Mouse (Mus musculus) forebrain, embryonic 15.5 days (tissue): ENCODE measurements around the gene Svop. TPM values are rescaled to one million over a fixed set of nuclear protein-coding genes. Genes with fewer than 3 reads are reported as not detected.

ENCODE experiments used
- ATAC-seq: fragments of 200-750 bp; cut with Nextera tagmentation; replicated peaks from 2 replicates; pipeline ENCODE4 v1.8.0; 2017; ENCODE audit warnings: mild to moderate bottlenecking, moderate TSS enrichment, moderate library complexity
- H3K27ac ChIP-seq: fragments of 300-500 bp; sonication (generic); replicated peaks from 2 replicates; pipeline ENCODE4 v1.5.1; 2015; ENCODE audit warnings: mild to moderate bottlenecking, inconsistent platforms
- H3K27me3 ChIP-seq: fragments of 300-500 bp; sonication (generic); 2 replicates; pipeline ENCODE4 v1.6.1; 2015; ENCODE audit warnings: inconsistent platforms
- H3K36me3 ChIP-seq: fragments of 300-500 bp; sonication (generic); 2 replicates; pipeline ENCODE4 v1.6.1; 2015; ENCODE audit warnings: mild to moderate bottlenecking, inconsistent platforms
- H3K4me1 ChIP-seq: fragments of 300-500 bp; sonication (generic); 2 replicates; pipeline ENCODE4 v1.6.1; 2015; ENCODE audit warnings: inconsistent platforms
- H3K4me2 ChIP-seq: fragments of 300-500 bp; sonication (generic); replicated peaks from 2 replicates; pipeline ENCODE4 v1.6.1; 2015; ENCODE audit warnings: mild to moderate bottlenecking, inconsistent platforms
- H3K4me3 ChIP-seq: fragments of 300-500 bp; sonication (generic); 2 replicates; pipeline ENCODE4 v1.5.1; 2015; ENCODE audit warnings: mild to moderate bottlenecking, inconsistent platforms
- H3K9ac ChIP-seq: fragments of 300-500 bp; sonication (generic); replicated peaks from 2 replicates; pipeline ENCODE4 v1.6.1; 2015; ENCODE audit warnings: mild to moderate bottlenecking, inconsistent platforms
- H3K9me3 ChIP-seq: fragments of 300-500 bp; sonication (generic); 2 replicates; pipeline ENCODE4 v1.6.1; 2016; ENCODE audit warnings: inconsistent platforms
- WGBS: fragments of 180-500 bp; shearing (Covaris S2); methylation state at CpG from one replicate; pipeline ENCODE4 v1.1.7; 2015; ENCODE audit warnings: mixed read lengths; 5-methylcytosine and 5-hydroxymethylcytosine counted together
- polyA plus RNA-seq: library from polyadenylated mRNA; unstranded; fragments of >200 nt; fragmentation: Nextera tagmentation; extraction: Ambion mirVana; gene quantifications from 2 replicates; pipeline ENCODE4 v1.2.1, GENCODE M21; 2015

Gene Svop
- polyA plus RNA-seq, 1 experiment from 2014 or later, result 87.2 TPM

DNA sequence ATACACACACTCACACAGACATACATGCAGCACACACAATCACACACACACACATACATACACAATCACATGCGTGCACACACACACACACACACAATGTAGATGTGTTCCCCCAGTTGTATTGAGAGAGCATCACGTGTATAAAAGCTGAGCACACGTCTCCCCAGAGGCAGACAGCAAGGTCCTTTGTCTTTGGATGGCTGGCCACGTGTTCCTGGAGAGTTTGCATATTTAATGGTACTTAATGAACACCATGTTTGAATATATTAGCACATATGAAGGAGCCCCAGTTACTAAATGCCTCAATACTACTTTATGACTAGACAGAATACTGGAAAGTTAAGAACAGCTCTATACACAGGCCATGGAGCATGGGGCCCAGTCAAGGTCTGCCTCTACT, 27.4 kb downstream of the Svop start:
- ATAC-seq, result peak; percentile 32; the same call in 1 of the 2 replicates
- WGBS, result 50% methylated on average over 4 of the region's 4 CpGs
- peaks cover 17% of the 10 kb centered on the region for H3K36me3 ChIP-seq

DNA sequence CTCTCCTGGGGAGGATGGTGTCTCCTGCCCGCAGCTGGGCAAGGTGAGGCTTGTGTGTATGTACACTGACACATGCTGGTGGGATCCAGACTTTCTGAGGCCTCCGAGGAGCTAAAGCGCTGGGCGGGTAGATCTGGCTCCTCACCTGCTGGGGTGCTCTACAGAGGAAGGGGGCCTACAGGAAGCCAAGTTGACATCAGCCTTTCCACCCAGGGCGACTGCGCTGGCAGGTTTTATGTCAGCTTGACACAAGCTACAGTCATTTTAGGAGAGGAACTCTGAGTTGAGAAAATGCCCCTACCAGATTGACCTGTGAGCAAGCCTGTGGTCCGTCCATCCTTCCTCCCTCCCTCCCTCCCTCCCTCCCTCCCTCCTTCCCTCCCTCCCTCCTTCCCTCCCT, 29.7 kb downstream of the Svop start:
- Histone ChIP-seq H3K4me1 (no peaks in the 10 kb centered on the region), H3K9me3 (no peaks in the 10 kb centered on the region), H3K27me3 (no peaks in the 10 kb centered on the region), H3K9ac (no peak overlapping the region), H3K4me3 (no peak overlapping the region), H3K27ac (no peak overlapping the region), H3K4me2 (no peak overlapping the region), H3K36me3 (peaks cover 27% of the 10 kb centered on the region)
- 68% methylated on average over 7 of the region's 7 CpGs for WGBS
- no peak for ATAC-seq

More for the DNA sequence above, 27.4 kb downstream of the Svop start:
- no peaks in the 10 kb centered on the region for H3K27me3 ChIP-seq
- H3K27ac ChIP-seq, result no peak overlapping the region
- H3K4me3 ChIP-seq, result no peak overlapping the region
- H3K4me2 ChIP-seq, result no peak overlapping the region
- no peaks in the 10 kb centered on the region for H3K4me1 ChIP-seq
- H3K9ac ChIP-seq, result no peak overlapping the region
- H3K9me3 ChIP-seq, result no peaks in the 10 kb centered on the region

DNA sequence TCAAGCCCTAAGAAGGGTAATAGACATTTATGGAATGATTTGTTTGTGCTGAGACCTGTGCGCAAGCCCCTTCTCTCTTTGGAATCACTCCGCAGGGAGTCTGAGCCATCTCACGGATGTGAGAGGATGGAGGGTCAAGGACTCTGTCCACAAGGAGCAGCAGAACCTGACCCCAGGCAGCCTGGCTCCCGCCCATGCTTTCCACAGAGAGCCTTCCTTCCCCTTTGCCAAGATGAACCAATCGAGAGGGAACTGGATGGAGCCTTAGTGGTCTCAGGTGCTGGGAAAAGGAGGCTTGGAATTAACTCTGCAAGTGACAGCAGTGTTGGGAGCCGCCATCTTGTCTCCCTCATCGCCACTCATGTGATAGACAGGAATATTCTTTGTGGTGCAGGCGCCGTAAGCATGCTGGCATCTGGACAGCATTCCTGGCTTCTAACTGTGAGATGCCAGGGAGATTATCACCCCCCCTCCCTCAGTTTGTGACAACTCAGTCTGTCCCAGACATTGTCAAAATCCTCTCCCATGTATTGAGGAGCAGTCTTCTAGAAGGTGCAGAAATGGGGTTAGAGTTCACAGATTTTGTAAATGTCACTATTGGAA, 34.1 kb downstream of the Svop start:
- no peak; the same call in 1 of the 2 replicates for ATAC-seq
- Histone ChIP-seq H3K27ac (0 out of 2 replicates have a peak overlapping the region, but pooled peaks have one; percentile 32), H3K9ac (no peak overlapping the region), H3K9me3 (no peaks in the 10 kb centered on the region), H3K36me3 (peaks cover 36% of the 10 kb centered on the region), H3K4me3 (no peak overlapping the region), H3K4me2 (no peak overlapping the region), H3K27me3 (no peaks in the 10 kb centered on the region), H3K4me1 (peaks cover under 1% of the 10 kb centered on the region; the same call in 1 of the 2 replicates)
- 76% methylated on average over 9 of the region's 9 CpGs for WGBS

DNA sequence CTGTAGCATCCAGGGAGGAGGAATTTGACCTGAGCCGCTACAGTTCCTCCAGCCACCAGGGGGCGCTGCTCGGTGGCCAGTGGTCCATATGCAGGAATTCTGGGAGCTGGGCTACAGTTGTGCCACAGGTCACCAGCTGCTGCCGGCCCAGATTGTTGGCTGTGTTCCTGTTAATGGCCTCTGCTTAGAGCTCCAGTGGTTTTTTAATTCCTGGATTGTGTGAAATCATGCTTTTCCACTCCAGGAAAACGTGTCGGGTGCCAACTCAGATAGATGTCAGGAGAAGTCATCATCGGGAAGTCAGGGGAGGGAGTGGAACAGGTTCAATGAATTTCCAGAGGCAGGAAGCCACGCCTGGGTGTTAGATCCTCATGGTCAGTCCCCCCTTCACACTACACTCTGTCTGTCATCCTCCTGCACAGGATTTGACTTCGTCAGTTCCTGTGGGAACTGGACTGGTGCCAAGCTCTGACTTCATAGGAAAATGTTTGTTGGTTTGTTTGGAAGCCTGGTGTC, 39.1 kb downstream of the Svop start:
- WGBS, result 25% methylated on average over 9 of the region's 9 CpGs
- peaks cover 5% of the 10 kb centered on the region; the same call in 1 of the 2 replicates for H3K4me1 ChIP-seq
- no peak overlapping the region for H3K27ac ChIP-seq
- no peaks in the 10 kb centered on the region for H3K27me3 ChIP-seq
- no peak for ATAC-seq
- no peaks in the 10 kb centered on the region for H3K9me3 ChIP-seq
- H3K9ac ChIP-seq, result no peak overlapping the region
- no peak overlapping the region for H3K4me3 ChIP-seq
- H3K36me3 ChIP-seq, result peaks cover 35% of the 10 kb centered on the region
- H3K4me2 ChIP-seq, result no peak overlapping the region

DNA sequence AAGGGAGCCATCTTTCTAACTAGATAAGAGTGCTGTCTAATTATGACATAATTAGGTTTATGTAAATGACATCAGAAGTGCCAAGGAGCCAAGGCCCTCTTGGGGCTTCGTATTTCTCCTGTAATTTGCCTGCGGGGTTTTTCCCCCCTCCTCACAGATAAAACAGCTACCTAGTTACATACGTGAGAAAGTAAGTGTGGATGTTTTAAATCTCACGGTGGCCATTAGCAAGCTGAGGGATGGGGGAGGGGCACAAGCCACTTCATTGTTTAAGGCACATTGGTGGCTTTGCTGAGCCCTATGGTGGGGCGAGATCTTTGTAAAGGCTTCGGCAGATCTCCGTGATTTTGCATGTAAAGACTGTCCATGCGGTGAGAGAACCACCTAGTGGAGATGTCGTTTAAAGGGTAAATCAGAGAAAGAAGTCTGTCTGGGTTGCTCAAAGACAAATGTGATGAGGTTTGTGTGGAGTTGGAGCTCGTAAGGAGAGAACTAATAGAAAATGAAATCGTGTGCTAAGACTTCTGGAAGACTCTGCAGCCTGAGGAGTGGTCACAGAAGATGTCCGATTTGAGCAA, 42.5 kb downstream of the Svop start:
- H3K4me2 ChIP-seq, result no peak overlapping the region
- no peak overlapping the region for H3K27ac ChIP-seq
- H3K4me1 ChIP-seq, result peaks cover 5% of the 10 kb centered on the region; the same call in 1 of the 2 replicates
- ATAC-seq, result no peak
- H3K9me3 ChIP-seq, result no peaks in the 10 kb centered on the region
- 51% methylated on average over 12 of the region's 12 CpGs for WGBS
- H3K4me3 ChIP-seq, result no peak overlapping the region
- no peaks in the 10 kb centered on the region for H3K27me3 ChIP-seq
- no peak overlapping the region for H3K9ac ChIP-seq
- H3K36me3 ChIP-seq, result peaks cover 25% of the 10 kb centered on the region

DNA sequence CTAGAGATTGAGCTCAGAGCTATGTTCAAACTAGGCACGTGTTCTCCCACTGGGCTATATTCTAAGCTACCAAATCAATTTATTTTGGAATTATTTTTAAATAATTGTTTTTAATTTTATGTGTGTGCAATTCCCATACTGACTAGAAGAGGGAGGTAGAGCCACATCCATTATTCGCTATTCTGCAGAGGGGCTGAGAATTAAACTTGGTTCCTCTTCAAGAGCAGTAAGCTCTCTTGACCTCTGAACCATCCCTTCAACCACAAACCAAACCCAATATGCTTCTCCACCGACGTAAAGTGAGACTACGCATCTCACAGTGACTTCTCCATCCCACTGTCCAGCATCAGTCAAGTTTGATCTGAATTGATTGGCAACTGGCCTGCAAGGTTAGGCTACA, 44.2 kb downstream of the Svop start:
- no peak overlapping the region for H3K9ac ChIP-seq
- no peak for ATAC-seq
- H3K4me1 ChIP-seq, result peaks cover 4% of the 10 kb centered on the region; the same call in 1 of the 2 replicates
- no peaks in the 10 kb centered on the region for H3K27me3 ChIP-seq
- H3K9me3 ChIP-seq, result no peaks in the 10 kb centered on the region
- H3K4me2 ChIP-seq, result no peak overlapping the region
- H3K27ac ChIP-seq, result no peak overlapping the region
- WGBS, result 83% methylated on average over 5 of the region's 5 CpGs
- H3K4me3 ChIP-seq, result no peak overlapping the region
- peaks cover 27% of the 10 kb centered on the region for H3K36me3 ChIP-seq

DNA sequence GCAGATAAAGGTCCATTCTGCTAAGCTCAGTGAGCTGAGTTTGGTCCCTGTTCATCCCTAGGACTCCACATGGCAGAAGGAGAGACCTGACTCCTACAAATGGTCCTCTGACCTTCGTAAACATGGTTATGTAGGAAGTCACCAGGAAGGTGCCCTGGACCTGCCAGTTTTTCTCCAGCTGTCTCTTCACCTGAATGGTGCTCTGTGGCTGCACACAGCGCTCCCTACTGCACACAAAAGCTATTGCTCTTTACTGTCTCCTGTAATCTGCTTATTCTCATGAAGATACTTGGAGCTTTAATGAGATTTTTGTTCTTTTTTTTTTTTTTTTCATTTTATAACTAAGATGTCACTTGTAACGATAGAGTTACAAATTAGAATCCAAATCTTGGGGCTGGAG, 44.8 kb downstream of the Svop start:
- H3K9ac ChIP-seq, result no peak overlapping the region
- ATAC-seq, result no peak
- peaks cover 31% of the 10 kb centered on the region for H3K36me3 ChIP-seq
- H3K4me1 ChIP-seq, result no peaks in the 10 kb centered on the region
- no peak overlapping the region for H3K4me3 ChIP-seq
- H3K4me2 ChIP-seq, result no peak overlapping the region
- H3K27me3 ChIP-seq, result no peaks in the 10 kb centered on the region
- H3K27ac ChIP-seq, result no peak overlapping the region
- 54% methylated on average over 3 of the region's 3 CpGs for WGBS
- no peaks in the 10 kb centered on the region for H3K9me3 ChIP-seq

DNA sequence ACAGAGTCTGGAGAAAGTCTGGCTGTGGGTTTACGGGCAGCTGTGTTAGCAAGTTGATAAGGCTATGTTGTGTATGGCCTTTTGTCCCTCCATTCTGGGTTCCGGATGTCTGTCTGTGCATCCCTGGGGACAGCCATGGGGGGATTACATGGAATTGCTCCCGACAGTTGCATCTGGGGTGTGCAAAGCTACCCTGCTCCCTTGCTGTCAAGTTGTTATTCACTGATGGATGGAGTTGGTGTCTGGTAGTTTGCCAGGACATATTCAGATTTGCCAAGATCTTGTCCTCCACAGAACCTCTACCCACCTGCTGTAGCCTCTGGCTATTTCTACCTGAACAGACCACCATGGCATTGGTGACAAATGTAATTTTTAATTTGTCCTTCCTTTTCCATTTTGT, 45.2 kb downstream of the Svop start:
- no peak overlapping the region for H3K27ac ChIP-seq
- 83% methylated on average over 3 of the region's 3 CpGs for WGBS
- H3K4me1 ChIP-seq, result no peaks in the 10 kb centered on the region
- H3K9ac ChIP-seq, result no peak overlapping the region
- H3K4me2 ChIP-seq, result no peak overlapping the region
- H3K36me3 ChIP-seq, result peaks cover 34% of the 10 kb centered on the region
- no peak for ATAC-seq
- no peaks in the 10 kb centered on the region for H3K9me3 ChIP-seq
- no peak overlapping the region for H3K4me3 ChIP-seq
- H3K27me3 ChIP-seq, result no peaks in the 10 kb centered on the region

DNA sequence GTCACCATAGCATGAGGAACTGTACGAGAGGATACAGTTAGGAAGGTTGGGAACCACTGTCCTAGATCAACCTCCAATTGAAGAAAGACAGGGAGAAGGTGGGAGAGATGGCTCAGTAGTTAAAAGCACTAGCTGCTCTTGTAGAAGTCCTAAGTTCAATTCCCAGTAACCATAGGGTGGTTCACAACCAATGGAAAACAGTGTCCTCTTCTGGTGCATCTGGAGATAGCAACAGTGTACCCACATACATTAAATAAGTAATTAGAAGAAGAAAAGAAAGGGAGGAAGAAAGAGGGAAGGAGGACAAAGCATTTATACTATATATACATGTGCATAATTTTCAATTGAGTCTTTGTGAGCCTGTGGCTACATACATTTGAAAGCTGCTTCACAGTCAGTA, 46.2 kb downstream of the Svop start:
- H3K9me3 ChIP-seq, result no peaks in the 10 kb centered on the region
- ATAC-seq, result no peak
- 80% methylated on average over 1 of the region's 1 CpGs for WGBS
- H3K4me1 ChIP-seq, result no peaks in the 10 kb centered on the region
- H3K27ac ChIP-seq, result no peak overlapping the region
- no peak overlapping the region for H3K9ac ChIP-seq
- H3K27me3 ChIP-seq, result no peaks in the 10 kb centered on the region
- no peak overlapping the region for H3K4me3 ChIP-seq
- peaks cover 30% of the 10 kb centered on the region for H3K36me3 ChIP-seq
- H3K4me2 ChIP-seq, result no peak overlapping the region

DNA sequence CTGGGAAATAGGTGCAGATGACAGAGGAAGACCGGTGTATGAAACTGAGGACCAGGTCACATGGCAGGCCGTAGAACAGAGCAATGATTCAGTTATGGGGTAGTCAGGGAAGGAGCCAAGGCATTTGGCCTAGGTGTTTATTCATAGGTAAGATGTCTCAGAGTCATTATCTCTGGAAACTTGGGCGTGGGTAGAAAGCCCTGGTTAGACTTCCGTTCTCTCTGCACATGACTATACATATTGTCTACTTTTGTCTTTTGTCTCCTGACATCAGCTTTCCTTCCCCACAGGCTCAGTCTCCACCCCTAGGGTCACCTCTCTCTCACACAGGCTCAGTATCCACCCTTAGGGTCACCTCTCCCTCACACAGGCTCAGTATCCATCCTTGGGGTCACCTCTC, 47.6 kb downstream of the Svop start:
- ATAC-seq, result no peak
- no peak overlapping the region for H3K27ac ChIP-seq
- 83% methylated on average over 4 of the region's 4 CpGs for WGBS

DNA sequence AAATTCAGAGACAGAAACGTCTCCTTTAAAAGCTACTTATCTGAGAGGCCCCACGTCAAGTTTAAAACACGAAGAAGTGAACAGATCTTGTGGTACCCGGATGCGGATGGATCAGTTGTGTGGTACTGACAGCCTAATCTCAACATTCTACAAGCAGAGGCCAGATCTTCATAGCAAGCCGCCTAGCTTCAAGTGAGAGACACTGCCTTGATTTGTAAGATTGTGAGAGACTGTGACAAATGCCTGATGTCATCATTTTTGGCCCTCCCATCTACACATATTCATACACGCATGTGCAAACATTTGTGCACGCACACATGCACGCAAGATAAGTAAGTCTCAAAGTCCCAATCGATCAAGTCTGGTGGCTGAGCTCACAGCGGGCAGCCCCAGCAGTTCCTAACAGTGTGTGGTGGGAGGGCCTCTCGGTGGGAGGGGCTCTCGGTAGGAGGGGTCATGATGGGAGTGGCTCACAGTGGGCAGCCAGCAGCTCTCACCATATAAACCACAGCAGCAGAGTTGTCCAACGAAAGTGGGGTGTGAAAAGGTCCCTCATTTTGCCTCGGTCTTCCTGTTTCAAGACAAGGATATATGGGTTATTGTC, 49.9 kb downstream of the Svop start:
- WGBS, result 14% methylated on average over 15 of the region's 15 CpGs
- no peaks in the 10 kb centered on the region for H3K9me3 ChIP-seq
- H3K4me1 ChIP-seq, result no peaks in the 10 kb centered on the region
- no peak overlapping the region for H3K9ac ChIP-seq
- H3K27me3 ChIP-seq, result no peaks in the 10 kb centered on the region
- H3K4me2 ChIP-seq, result no peak overlapping the region
- no peak overlapping the region for H3K27ac ChIP-seq
- no peak for ATAC-seq
- no peak overlapping the region for H3K4me3 ChIP-seq
- peaks cover 47% of the 10 kb centered on the region for H3K36me3 ChIP-seq

More for the DNA sequence above, 47.6 kb downstream of the Svop start:
- H3K4me3 ChIP-seq, result no peak overlapping the region
- H3K9me3 ChIP-seq, result no peaks in the 10 kb centered on the region
- H3K9ac ChIP-seq, result no peak overlapping the region
- no peak overlapping the region for H3K4me2 ChIP-seq
- no peaks in the 10 kb centered on the region for H3K4me1 ChIP-seq
- peaks cover 31% of the 10 kb centered on the region for H3K36me3 ChIP-seq
- H3K27me3 ChIP-seq, result no peaks in the 10 kb centered on the region

DNA sequence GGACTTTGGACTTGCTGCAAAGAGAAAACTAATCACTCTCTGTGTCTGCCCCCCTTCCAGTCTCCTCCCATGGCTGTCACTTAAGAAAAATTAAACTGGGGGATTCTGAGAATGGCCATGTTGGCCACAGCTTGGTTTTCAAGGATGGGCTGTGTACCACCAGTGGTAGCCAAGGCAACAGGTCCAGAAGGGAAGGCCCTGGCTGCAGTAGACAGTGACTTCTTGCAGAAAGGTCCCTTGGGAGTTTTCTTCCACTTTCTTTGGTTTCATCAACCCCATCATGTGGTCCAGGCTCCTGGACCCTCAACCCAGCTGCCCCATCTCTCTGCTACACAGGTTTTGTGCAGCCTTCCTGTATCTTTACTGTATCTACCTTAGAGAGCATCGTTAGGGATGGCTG, 50.5 kb downstream of the Svop start:
- no peak for ATAC-seq
- Histone ChIP-seq H3K36me3 (peaks cover 47% of the 10 kb centered on the region), H3K4me2 (no peak overlapping the region), H3K4me3 (no peak overlapping the region), H3K9ac (no peak overlapping the region), H3K27me3 (no peaks in the 10 kb centered on the region), H3K27ac (no peak overlapping the region), H3K4me1 (no peaks in the 10 kb centered on the region), H3K9me3 (no peaks in the 10 kb centered on the region)
- 53% methylated on average over 1 of the region's 1 CpGs for WGBS
